Mouse (Mus musculus) kidney, postnatal 14 days (tissue): ENCODE measurements around the gene Fam135a.
"Not testable (repeated sequence)": the region's sequence is repeated elsewhere in the genome, so short reads cannot be mapped to it uniquely, and the experiment has no call there.

Source experiments
- DNase-seq: peaks from one replicate; pipeline ENCODE4 v3.0.0; 2022; ENCODE audit warnings: mixed read lengths

Gene Fam135a

GRCm38 (mm10) chr1:24066706-24067105 lies 33.4 kb downstream of the Fam135a start:
- DNase-seq: no peak

- DNase-seq: no peak
Observed at GRCm38 (mm10) chr1:24055706-24056105, 44.4 kb downstream of the Fam135a start.

GRCm38 (mm10) chr1:24046730-24047510 lies 53.2 kb downstream of the Fam135a start:
- no peak for DNase-seq

- DNase-seq: no peak
Observed at GRCm38 (mm10) chr1:24045627-24046026, 54.5 kb downstream of the Fam135a start.

- no peak for DNase-seq
Observed at GRCm38 (mm10) chr1:24043007-24043406, 57.1 kb downstream of the Fam135a start.

- DNase-seq: no peak
Observed at GRCm38 (mm10) chr1:24033759-24034423, 66.2 kb downstream of the Fam135a start.

- DNase-seq: no peak
Observed at GRCm38 (mm10) chr1:24010821-24011220, 89.3 kb downstream of the Fam135a start.

- no peak for DNase-seq
Observed at GRCm38 (mm10) chr1:24010016-24010415, 90.1 kb downstream of the Fam135a start.

GRCm38 (mm10) chr1:24007621-24008020 lies 92.5 kb downstream of the Fam135a start:
- no peak for DNase-seq

GRCm38 (mm10) chr1:24005070-24005804 lies 94.9 kb downstream of the Fam135a start, which contains the start of gene Sdhaf4:
Gene Sdhaf4 (minus strand): TSS chr1:24005656.
- peak; percentile 95 for DNase-seq

GRCm38 (mm10) chr1:23999318-23999717 lies 100.8 kb downstream of the Fam135a start:
- no peak for DNase-seq

- no peak for DNase-seq
Observed at GRCm38 (mm10) chr1:23998866-23999265, 101.3 kb downstream of the Fam135a start.

- no peak for DNase-seq
Observed at GRCm38 (mm10) chr1:23998120-23998810, 101.9 kb downstream of the Fam135a start.

GRCm38 (mm10) chr1:23997493-23997892 lies 102.6 kb downstream of the Fam135a start:
- DNase-seq: no peak

- DNase-seq: no peak
Observed at GRCm38 (mm10) chr1:23995420-23995819, 104.7 kb downstream of the Fam135a start.

GRCm38 (mm10) chr1:23983118-23983517 lies 117.0 kb downstream of the Fam135a start:
- no peak for DNase-seq

- DNase-seq: no peak
Observed at GRCm38 (mm10) chr1:23978281-23978680, 121.9 kb downstream of the Fam135a start.

GRCm38 (mm10) chr1:23971159-23971558 lies 129.0 kb downstream of the Fam135a start:
- DNase-seq: not testable (repeated sequence)

GRCm38 (mm10) chr1:23968027-23968725 lies 132.0 kb downstream of the Fam135a start:
- no peak for DNase-seq

- DNase-seq: no peak
Observed at GRCm38 (mm10) chr1:23966226-23966625, 133.9 kb downstream of the Fam135a start.
